Mouse (Mus musculus) adrenal gland, postnatal 0 days (tissue): Measurements from ENCODE around the gene H2al1j. TPM values are rescaled to one million over a fixed set of nuclear protein-coding genes. Genes with fewer than 3 reads are reported as not detected.

Experiments
- polyA plus RNA-seq: library from polyadenylated mRNA; unstranded; fragments of >200 nt; fragmentation: Nextera tagmentation; extraction: Ambion mirVana; gene quantifications from 2 replicates; pipeline ENCODE4 v1.2.1, GENCODE M21; 2015

The H2al1j gene
- not detected in 2 replicates for polyA plus RNA-seq

DNA sequence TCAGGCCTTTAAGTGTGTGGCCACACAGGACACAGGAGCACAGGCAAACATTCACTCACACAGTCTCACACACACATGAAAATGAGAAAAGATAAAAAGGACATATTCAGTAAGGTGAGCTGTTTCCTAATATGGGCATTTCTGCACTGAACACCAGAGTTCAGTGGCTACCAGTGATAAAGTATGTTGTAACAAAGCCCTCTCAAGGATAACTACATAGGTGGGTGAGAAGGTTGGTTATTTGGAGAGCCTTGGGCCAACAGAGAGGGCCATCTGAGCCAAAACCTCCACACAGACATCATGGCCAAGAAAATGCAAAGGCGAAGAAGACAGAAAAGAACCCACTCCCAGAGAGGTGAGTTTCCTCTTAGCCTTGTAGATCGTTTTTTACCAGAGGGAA, at the start of gene H2al1j:
Gene H2al1j, plus strand, starts transcription at position 301 of the 400 bp plus-strand sequence.

DNA sequence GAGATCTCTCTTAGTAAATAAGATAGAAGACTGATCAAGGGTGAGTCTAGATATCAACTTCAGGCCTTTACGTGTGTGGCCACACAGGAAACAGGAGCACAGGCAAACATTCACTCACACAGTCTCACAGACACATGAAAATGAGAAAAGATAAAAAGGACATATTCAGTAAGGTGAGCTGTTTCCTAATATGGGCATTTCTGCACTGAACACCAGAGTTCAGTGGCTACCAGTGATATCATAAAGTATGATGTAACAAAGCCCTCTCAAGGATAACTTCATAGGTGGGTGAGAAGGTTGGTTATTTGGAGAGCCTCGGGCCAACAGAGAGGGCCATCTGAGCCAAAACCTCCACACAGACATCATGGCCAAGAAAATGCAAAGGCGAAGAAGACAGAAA, 28.7 kb upstream of the H2al1j start, which contains the start of gene H2al1a:
Gene H2al1a, plus strand, starts transcription at position 301 of the 400 bp plus-strand sequence.

DNA sequence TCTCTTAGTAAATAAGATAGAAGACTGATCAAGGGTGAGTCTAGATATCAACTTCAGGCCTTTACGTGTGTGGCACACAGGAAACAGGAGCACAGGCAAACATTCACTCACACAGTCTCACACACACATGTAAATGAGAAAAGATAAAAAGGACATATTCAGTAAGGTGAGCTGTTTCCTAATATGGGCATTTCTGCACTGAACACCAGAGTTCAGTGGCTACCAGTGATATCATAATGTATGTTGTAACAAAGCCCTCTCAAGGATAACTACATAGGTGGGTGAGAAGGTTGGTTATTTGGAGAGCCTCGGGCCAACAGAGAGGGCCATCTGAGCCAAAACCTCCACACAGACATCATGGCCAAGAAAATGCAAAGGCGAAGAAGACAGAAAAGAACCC, 25.5 kb upstream of the H2al1j start, which contains the start of gene H2al1b:
Gene H2al1b, plus strand, starts transcription at position 301 of the 400 bp plus-strand sequence.

DNA sequence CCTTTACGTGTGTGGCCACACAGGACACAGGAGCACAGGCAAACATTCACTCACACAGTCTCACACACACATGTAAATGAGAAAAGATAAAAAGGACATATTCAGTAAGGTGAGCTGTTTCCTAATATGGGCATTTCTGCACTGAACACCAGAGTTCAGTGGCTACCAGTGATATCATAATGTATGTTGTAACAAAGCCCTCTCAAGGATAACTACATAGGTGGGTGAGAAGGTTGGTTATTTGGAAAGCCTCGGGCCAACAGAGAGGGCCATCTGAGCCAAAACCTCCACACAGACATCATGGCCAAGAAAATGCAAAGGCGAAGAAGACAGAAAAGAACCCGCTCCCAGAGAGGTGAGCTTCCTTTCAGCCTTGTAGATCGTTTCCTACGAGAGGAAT, 22.3 kb upstream of the H2al1j start, which contains the start of gene H2al1c:
Gene H2al1c, plus strand, starts transcription at position 301 of the 400 bp plus-strand sequence.

DNA sequence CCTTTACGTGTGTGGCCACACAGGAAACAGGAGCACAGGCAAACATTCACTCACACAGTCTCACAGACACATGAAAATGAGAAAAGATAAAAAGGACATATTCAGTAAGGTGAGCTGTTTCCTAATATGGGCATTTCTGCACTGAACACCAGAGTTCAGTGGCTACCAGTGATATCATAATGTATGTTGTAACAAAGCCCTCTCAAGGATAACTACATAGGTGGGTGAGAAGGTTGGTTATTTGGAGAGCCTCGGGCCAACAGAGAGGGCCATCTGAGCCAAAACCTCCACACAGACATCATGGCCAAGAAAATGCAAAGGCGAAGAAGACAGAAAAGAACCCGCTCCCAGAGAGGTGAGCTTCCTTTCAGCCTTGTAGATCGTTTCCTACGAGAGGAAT, 19.1 kb upstream of the H2al1j start, which contains the start of gene H2al1d:
Gene H2al1d, plus strand, starts transcription at position 301 of the 400 bp plus-strand sequence.

DNA sequence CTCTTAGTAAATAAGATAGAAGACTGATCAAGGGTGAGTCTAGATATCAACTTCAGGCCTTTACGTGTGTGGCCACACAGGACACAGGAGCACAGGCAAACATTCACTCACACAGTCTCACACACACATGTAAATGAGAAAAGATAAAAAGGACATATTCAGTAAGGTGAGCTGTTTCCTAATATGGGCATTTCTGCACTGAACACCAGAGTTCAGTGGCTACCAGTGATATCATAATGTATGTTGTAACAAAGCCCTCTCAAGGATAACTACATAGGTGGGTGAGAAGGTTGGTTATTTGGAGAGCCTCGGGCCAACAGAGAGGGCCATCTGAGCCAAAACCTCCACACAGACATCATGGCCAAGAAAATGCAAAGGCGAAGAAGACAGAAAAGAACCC, 16.0 kb upstream of the H2al1j start, which contains the start of gene H2al1e:
Gene H2al1e, plus strand, starts transcription at position 301 of the 400 bp plus-strand sequence.

DNA sequence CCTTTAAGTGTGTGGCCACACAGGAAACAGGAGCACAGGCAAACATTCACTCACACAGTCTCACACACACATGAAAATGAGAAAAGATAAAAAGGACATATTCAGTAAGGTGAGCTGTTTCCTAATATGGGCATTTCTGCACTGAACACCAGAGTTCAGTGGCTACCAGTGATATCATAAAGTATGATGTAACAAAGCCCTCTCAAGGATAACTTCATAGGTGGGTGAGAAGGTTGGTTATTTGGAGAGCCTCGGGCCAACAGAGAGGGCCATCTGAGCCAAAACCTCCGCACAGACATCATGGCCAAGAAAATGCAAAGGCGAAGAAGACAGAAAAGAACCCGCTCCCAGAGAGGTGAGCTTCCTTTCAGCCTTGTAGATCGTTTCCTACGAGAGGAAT, 12.8 kb upstream of the H2al1j start, which contains the start of gene H2al1f:
Gene H2al1f, plus strand, starts transcription at position 301 of the 400 bp plus-strand sequence.

DNA sequence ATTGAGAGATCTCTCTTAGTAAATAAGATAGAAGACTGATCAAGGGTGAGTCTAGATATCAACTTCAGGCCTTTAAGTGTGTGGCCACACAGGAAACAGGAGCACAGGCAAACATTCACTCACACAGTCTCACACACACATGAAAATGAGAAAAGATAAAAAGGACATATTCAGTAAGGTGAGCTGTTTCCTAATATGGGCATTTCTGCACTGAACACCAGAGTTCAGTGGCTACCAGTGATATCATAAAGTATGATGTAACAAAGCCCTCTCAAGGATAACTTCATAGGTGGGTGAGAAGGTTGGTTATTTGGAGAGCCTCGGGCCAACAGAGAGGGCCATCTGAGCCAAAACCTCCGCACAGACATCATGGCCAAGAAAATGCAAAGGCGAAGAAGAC, 9.7 kb upstream of the H2al1j start, which contains the start of gene H2al1g:
Gene H2al1g, plus strand, starts transcription at position 301 of the 400 bp plus-strand sequence.

DNA sequence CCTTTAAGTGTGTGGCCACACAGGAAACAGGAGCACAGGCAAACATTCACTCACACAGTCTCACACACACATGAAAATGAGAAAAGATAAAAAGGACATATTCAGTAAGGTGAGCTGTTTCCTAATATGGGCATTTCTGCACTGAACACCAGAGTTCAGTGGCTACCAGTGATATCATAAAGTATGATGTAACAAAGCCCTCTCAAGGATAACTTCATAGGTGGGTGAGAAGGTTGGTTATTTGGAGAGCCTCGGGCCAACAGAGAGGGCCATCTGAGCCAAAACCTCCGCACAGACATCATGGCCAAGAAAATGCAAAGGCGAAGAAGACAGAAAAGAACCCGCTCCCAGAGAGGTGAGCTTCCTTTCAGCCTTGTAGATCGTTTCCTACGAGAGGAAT, 6.4 kb upstream of the H2al1j start, which contains the start of gene H2al1h:
Gene H2al1h, plus strand, starts transcription at position 301 of the 400 bp plus-strand sequence.

DNA sequence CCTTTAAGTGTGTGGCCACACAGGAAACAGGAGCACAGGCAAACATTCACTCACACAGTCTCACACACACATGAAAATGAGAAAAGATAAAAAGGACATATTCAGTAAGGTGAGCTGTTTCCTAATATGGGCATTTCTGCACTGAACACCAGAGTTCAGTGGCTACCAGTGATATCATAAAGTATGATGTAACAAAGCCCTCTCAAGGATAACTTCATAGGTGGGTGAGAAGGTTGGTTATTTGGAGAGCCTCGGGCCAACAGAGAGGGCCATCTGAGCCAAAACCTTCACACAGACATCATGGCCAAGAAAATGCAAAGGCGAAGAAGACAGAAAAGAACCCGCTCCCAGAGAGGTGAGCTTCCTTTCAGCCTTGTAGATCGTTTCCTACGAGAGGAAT, 3.3 kb upstream of the H2al1j start, which contains the start of gene H2al1i:
Gene H2al1i, plus strand, starts transcription at position 301 of the 400 bp plus-strand sequence.

Other genes starting within 250 kb of the H2al1j start
- gene H2al1a, start 28.6 kb upstream of the H2al1j start, polyA plus RNA-seq = not detected in 2 replicates
- gene H2al1b, start 25.4 kb upstream of the H2al1j start, polyA plus RNA-seq = not detected in 2 replicates
- gene H2al1c, start 22.2 kb upstream of the H2al1j start, polyA plus RNA-seq = not detected in 2 replicates
- gene H2al1d, start 19.0 kb upstream of the H2al1j start, polyA plus RNA-seq = not detected in 2 replicates
- gene H2al1e, start 15.9 kb upstream of the H2al1j start, polyA plus RNA-seq = not detected in 2 replicates
- not detected in 2 replicates for gene H2al1f, start 12.7 kb upstream of the H2al1j start, polyA plus RNA-seq
- gene H2al1g, start 9.6 kb upstream of the H2al1j start, polyA plus RNA-seq = not detected in 2 replicates
- not detected in 2 replicates for gene H2al1h, start 6.3 kb upstream of the H2al1j start, polyA plus RNA-seq
- not detected in 2 replicates for gene H2al1i, start 3.2 kb upstream of the H2al1j start, polyA plus RNA-seq